Mouse (Mus musculus): ENCODE data around the gene Clcn1. TPM values are rescaled to one million over a fixed set of nuclear protein-coding genes. Genes with fewer than 3 reads are reported as not detected.

Clcn1 gene
- polyA plus RNA-seq, 1 experiment from 2014 or later = 0.18 TPM

DNA sequence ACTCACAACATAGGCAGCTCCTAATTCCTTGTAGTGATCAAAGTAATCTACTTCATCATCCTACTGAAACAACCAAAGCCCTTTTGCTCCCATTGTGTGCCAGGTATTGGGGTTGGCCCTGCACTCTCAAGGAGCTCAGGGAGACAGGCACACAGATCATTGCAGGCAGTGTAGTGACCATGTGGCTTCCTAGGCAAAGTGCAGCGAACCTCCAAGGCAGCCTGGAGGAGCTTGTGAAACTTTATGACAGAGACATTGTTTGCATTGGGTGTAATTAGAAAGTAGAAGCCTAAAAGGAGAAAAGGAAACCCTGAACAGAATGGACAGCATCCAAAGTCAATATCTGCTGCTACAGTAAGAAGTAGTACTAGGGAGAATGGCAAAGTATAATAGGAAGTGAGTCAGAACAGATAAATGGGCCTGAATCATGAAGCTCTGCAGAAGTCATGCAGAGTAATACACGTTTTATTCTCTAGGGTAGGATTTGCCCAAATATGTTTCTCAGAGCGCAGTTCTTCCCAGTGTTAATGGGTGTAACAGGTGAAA, 9.1 kb downstream of the Clcn1 start:
- Histone ChIP-seq H3K4me3 (ENCODE audit: low read depth, low read length) (no peak overlapping the region), H3K27me3 (replicated peaks; ENCODE audit: control insufficient read depth, insufficient read depth, low read length) (no peaks in the 10 kb centered on the region), H3K9me3 (ENCODE audit: control insufficient read depth) (no peaks in the 10 kb centered on the region), H3K27ac (ENCODE audit: low read depth, low read length) (no peak overlapping the region), H3K4me1 (replicated peaks; ENCODE audit: control insufficient read depth, insufficient read depth, low read length) (no peaks in the 10 kb centered on the region), H3K9ac (ENCODE audit: low read depth, low read length) (no peak overlapping the region), H3K4me2 (replicated peaks; ENCODE audit: low read depth) (no peak overlapping the region), H3K36me3 (ENCODE audit: control insufficient read depth, insufficient read depth) (no peaks in the 10 kb centered on the region)
- ATAC-seq = peak; percentile 84
- WGBS = 45% methylated on average over 3 of the region's 3 CpGs
- TF ChIP-seq CTCF (IDR thresholded peaks at IDR 0.05; ENCODE audit: low read depth) = no peak

DNA sequence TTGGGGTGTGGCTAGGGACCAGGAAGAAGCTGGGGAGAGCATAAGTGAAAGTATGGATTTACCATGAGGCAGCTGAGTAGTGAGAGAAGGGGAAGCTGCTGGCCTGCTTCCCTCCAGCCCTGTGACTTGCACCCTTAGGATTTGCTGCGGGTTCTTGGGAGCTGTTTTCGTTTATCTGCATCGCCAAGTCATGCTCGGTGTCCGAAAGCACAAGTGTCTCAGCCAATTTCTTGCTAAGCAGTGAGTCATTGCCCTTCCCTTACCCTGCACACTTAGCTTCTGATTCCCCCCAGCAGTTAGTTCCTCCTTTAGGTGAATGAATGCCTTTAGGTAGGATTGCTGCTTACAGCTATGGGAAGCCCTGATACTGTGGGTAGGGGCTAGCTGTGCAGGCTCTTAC, 12.9 kb downstream of the Clcn1 start:
- Histone ChIP-seq H3K27me3 (replicated peaks; ENCODE audit: control insufficient read depth, insufficient read depth, low read length) (no peaks in the 10 kb centered on the region), H3K9me3 (ENCODE audit: control insufficient read depth) (no peaks in the 10 kb centered on the region), H3K4me1 (replicated peaks; ENCODE audit: control insufficient read depth, insufficient read depth, low read length) (no peaks in the 10 kb centered on the region), H3K4me2 (replicated peaks; ENCODE audit: low read depth) (no peak overlapping the region), H3K36me3 (ENCODE audit: control insufficient read depth, insufficient read depth) (no peaks in the 10 kb centered on the region), H3K9ac (ENCODE audit: low read depth, low read length) (no peak overlapping the region), H3K27ac (ENCODE audit: low read depth, low read length) (no peak overlapping the region), H3K4me3 (ENCODE audit: low read depth, low read length) (no peak overlapping the region)
- 85% methylated on average over 5 of the region's 5 CpGs for WGBS
- no peak for TF ChIP-seq CTCF (IDR thresholded peaks at IDR 0.05; ENCODE audit: low read depth)
- ATAC-seq = no peak

DNA sequence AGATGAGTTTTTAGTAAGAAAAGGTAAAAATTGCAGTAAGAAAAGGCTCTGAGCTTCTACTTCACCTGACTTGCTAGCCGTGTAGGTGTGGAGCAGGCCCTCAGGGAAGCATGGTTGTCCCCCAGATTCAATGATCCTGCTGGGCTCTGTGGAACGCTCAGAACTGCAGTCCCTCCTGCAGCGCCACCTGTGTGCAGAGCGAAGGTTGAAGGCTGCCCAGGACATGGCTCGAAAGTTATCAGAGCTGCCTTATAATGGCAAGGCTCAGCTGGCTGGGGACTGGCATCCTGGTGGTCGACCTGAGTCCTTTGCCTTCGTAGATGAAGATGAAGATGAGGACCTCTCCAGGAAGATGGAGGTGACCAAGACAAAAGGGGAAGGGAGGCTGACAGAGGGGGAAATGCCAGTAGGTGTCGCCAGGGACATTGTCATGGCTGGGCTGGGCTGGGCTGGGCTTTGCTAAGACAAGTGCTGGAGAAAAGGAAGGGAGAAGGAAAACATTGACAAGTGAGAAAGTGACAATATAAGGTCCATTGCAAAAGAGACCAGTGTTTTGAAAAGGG, 23.4 kb downstream of the Clcn1 start:
- Histone ChIP-seq H3K4me3 (ENCODE audit: low read depth, low read length) (no peak overlapping the region), H3K9me3 (ENCODE audit: control insufficient read depth) (no peaks in the 10 kb centered on the region), H3K9ac (ENCODE audit: low read depth, low read length) (no peak overlapping the region), H3K4me1 (replicated peaks; ENCODE audit: control insufficient read depth, insufficient read depth, low read length) (0 out of 2 replicates have a peak, but pooled peaks cover 3% of the 10 kb centered on the region), H3K27ac (ENCODE audit: low read depth, low read length) (no peak overlapping the region), H3K36me3 (ENCODE audit: control insufficient read depth, insufficient read depth) (no peaks in the 10 kb centered on the region), H3K4me2 (replicated peaks; ENCODE audit: low read depth) (0 out of 2 replicates have a peak overlapping the region, but pooled peaks have one; percentile 13), H3K27me3 (replicated peaks; ENCODE audit: control insufficient read depth, insufficient read depth, low read length) (no peaks in the 10 kb centered on the region)
- WGBS = 35% methylated on average over 8 of the region's 8 CpGs
- peak; percentile 46; the same call in 1 of the 2 replicates for ATAC-seq
- TF ChIP-seq CTCF (IDR thresholded peaks at IDR 0.05; ENCODE audit: low read depth) = peak; percentile 70

DNA sequence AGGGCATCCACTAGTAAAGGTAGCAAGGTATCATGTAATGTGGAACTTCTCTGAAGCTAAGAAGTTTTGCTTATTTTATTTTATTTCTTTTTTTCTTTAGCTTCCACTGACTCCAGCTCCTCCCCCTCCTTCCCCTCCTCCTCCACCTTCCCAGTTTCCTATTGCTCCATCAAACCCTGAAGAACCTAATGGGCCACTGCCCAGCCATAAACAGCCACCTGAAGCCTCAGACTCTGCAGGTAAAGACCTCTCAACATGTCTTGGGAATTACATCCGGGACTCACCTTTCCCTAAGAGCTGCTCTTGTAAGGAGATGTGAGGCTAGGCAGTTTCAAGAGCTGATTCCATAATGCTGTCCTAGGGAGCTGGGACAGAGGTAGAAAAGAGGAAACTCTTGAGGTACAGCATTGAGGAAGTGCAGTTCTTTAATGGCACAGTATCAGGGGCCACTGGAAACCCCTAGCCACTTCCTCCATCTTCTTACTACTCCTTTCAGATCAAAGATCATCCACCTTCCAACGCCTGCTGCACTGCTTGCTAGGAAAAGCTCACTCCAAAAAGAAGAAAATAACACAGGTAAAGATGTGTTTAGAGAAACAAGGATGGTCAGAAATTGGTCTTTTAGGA, 24.1 kb downstream of the Clcn1 start:
- 0 out of 2 replicates have a peak, but pooled peaks cover 3% of the 10 kb centered on the region for H3K4me1 ChIP-seq (replicated peaks; ENCODE audit: control insufficient read depth, insufficient read depth, low read length)
- no peak for TF ChIP-seq CTCF (IDR thresholded peaks at IDR 0.05; ENCODE audit: low read depth)
- no peak overlapping the region for H3K4me2 ChIP-seq (replicated peaks; ENCODE audit: low read depth)
- H3K4me3 ChIP-seq (ENCODE audit: low read depth, low read length) = no peak overlapping the region
- no peak overlapping the region for H3K9ac ChIP-seq (ENCODE audit: low read depth, low read length)
- no peaks in the 10 kb centered on the region for H3K36me3 ChIP-seq (ENCODE audit: control insufficient read depth, insufficient read depth)
- H3K9me3 ChIP-seq (ENCODE audit: control insufficient read depth) = no peaks in the 10 kb centered on the region
- 57% methylated on average over 2 of the region's 2 CpGs for WGBS
- H3K27ac ChIP-seq (ENCODE audit: low read depth, low read length) = no peak overlapping the region
- H3K27me3 ChIP-seq (replicated peaks; ENCODE audit: control insufficient read depth, insufficient read depth, low read length) = no peaks in the 10 kb centered on the region
- peak; percentile 61 for ATAC-seq

DNA sequence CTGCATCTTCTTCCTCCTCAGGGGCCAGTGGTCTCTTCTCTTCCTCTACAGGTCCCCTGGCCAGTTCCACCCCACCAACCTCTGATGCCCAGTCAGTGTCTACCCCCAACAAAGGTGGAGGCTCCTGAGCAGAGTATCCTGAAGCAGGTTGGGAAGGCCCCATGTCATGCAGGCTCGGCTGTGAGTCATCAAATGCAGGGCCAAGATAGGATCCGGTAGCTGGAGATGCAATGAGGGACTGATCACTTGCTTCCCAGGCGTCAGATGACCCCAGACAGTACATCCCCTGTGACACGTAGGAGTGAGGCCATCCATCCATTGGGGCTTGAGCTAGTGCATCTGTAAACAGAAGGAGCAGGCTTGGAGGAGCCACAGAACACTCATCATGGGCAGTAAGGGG, 31.8 kb downstream of the Clcn1 start:
- WGBS = 70% methylated on average over 4 of the region's 4 CpGs

DNA sequence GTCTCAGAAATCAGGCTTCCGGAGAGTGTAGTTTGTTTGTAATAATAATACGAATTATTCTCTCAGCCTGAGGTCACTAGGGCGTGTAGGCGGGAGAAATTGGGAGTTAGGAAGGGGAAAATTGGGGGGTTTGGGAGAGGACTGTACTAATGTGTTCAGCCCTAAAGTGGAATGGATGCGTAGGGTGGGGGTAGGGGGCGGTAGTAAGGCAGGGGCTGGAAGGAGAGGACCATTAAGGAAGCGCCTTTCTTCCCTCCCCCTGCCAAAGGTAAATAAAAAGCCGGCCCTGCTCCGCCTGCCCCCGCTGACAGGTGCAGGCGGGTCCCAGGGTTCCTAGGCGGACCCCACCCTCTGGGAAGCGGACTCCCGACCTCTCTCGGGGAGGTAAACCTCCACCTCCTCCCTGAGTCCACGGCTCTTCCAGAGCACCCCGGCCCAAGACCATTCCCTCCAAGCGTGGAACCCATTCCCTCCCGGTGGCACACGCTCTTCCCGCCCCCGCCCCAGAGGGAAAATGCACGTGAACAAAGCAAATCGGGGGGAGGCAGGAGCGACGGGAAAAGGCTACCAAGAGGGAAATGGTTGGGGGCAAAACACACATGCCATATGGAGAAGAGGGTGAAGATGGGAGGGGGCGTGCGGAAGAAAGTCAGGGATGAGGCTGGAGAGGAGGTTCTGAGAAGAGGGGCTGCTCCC, 37.0 kb downstream of the Clcn1 start:
- peak overlapping the region; percentile 88 for H3K4me2 ChIP-seq (replicated peaks; ENCODE audit: low read depth)
- H3K4me3 ChIP-seq (ENCODE audit: low read depth, low read length) = peak overlapping the region; percentile 56
- no peaks in the 10 kb centered on the region for H3K9me3 ChIP-seq (ENCODE audit: control insufficient read depth)
- H3K27ac ChIP-seq (ENCODE audit: low read depth, low read length) = no peak overlapping the region
- 2% methylated on average over 28 of the region's 28 CpGs for WGBS
- 0 out of 2 replicates have a peak, but pooled peaks have one; percentile 10 for ATAC-seq
- H3K36me3 ChIP-seq (ENCODE audit: control insufficient read depth, insufficient read depth) = no peaks in the 10 kb centered on the region
- H3K9ac ChIP-seq (ENCODE audit: low read depth, low read length) = no peak overlapping the region
- peaks cover 37% of the 10 kb centered on the region for H3K27me3 ChIP-seq (replicated peaks; ENCODE audit: control insufficient read depth, insufficient read depth, low read length)
- TF ChIP-seq CTCF (IDR thresholded peaks at IDR 0.05; ENCODE audit: low read depth) = no peak
- H3K4me1 ChIP-seq (replicated peaks; ENCODE audit: control insufficient read depth, insufficient read depth, low read length) = no peaks in the 10 kb centered on the region

More for the DNA sequence above, 31.8 kb downstream of the Clcn1 start:
- H3K27ac ChIP-seq (ENCODE audit: low read depth, low read length) = no peak overlapping the region
- TF ChIP-seq CTCF (IDR thresholded peaks at IDR 0.05; ENCODE audit: low read depth) = no peak
- H3K4me2 ChIP-seq (replicated peaks; ENCODE audit: low read depth) = no peak overlapping the region
- no peak overlapping the region for H3K9ac ChIP-seq (ENCODE audit: low read depth, low read length)
- H3K9me3 ChIP-seq (ENCODE audit: control insufficient read depth) = no peaks in the 10 kb centered on the region
- no peak overlapping the region for H3K4me3 ChIP-seq (ENCODE audit: low read depth, low read length)
- ATAC-seq = no peak
- no peaks in the 10 kb centered on the region for H3K36me3 ChIP-seq (ENCODE audit: control insufficient read depth, insufficient read depth)
- no peaks in the 10 kb centered on the region for H3K4me1 ChIP-seq (replicated peaks; ENCODE audit: control insufficient read depth, insufficient read depth, low read length)
- H3K27me3 ChIP-seq (replicated peaks; ENCODE audit: control insufficient read depth, insufficient read depth, low read length) = peaks cover 19% of the 10 kb centered on the region
